Mouse (Mus musculus) liver, embryonic 11.5 days (tissue): Measurements from ENCODE around the gene Dhx37. TPM values are rescaled to one million over a fixed set of nuclear protein-coding genes. Genes with fewer than 3 reads are reported as not detected.
A peak's percentile ranks its signal among the peaks of the same experiment; 100 is the strongest.

ENCODE experiments used
- ATAC-seq: fragments of 200-750 bp; cut with Nextera tagmentation; replicated peaks from 2 replicates; pipeline ENCODE4 v1.8.0; 2017; ENCODE audit warnings: moderate number of reproducible peaks, mild to moderate bottlenecking, moderate TSS enrichment, moderate library complexity; ENCODE audit not compliant: low FRiP score
- DNase-seq: peaks from one replicate; pipeline ENCODE4 v3.0.0-alpha.2; 2017; ENCODE audit warnings: low spot score
- H3K27ac ChIP-seq: fragments of 300-500 bp; sonication (generic); 2 replicates; pipeline ENCODE4 v1.5.1; 2014; ENCODE audit warnings: mild to moderate bottlenecking, low read depth, low read length, control low read depth
- H3K27me3 ChIP-seq: fragments of 300-500 bp; sonication (generic); replicated peaks from 2 replicates; pipeline ENCODE4 v1.6.1; 2014; ENCODE audit warnings: low read length, mixed read lengths; ENCODE audit not compliant: control insufficient read depth, insufficient read depth
- H3K36me3 ChIP-seq: fragments of 300-500 bp; sonication (generic); 2 replicates; pipeline ENCODE4 v1.6.1; 2014; ENCODE audit warnings: mild to moderate bottlenecking, low read length, moderate library complexity, mixed read lengths; ENCODE audit not compliant: control insufficient read depth, insufficient read depth
- H3K4me1 ChIP-seq: fragments of 300-500 bp; sonication (generic); replicated peaks from 2 replicates; pipeline ENCODE4 v1.6.1; 2014; ENCODE audit warnings: low read length, mixed read lengths; ENCODE audit not compliant: control insufficient read depth, insufficient read depth
- H3K4me2 ChIP-seq: fragments of 300-500 bp; sonication (generic); 2 replicates; pipeline ENCODE4 v1.6.1; 2014; ENCODE audit warnings: mild to moderate bottlenecking, control low read depth, moderate library complexity
- H3K4me3 ChIP-seq: fragments of 300-500 bp; sonication (generic); 2 replicates; pipeline ENCODE4 v1.5.1; 2014; ENCODE audit warnings: low read depth, low read length, control low read depth
- H3K9ac ChIP-seq: fragments of 300-500 bp; sonication (generic); 2 replicates; pipeline ENCODE4 v1.6.1; 2014; ENCODE audit warnings: low read depth, low read length, control low read depth
- H3K9me3 ChIP-seq: fragments of 300-500 bp; sonication (generic); 2 replicates; pipeline ENCODE4 v1.6.1; 2016; ENCODE audit warnings: low read length, inconsistent platforms, mixed read lengths; ENCODE audit not compliant: control insufficient read depth
- WGBS: fragments of 180-500 bp; shearing (Covaris S2); extraction: QIAGEN DNeasy Blood & Tissue Kit; methylation state at CpG from one replicate; pipeline ENCODE4 v1.1.7; 2014; 5-methylcytosine and 5-hydroxymethylcytosine counted together
- polyA plus RNA-seq: library from polyadenylated mRNA; unstranded; fragments of >200 nt; fragmentation: Nextera tagmentation; extraction: Ambion mirVana; gene quantifications from 2 replicates; pipeline ENCODE4 v1.2.1, GENCODE M21; 2014

The Dhx37 gene
- polyA plus RNA-seq, 1 experiment from 2014 or later: 18.5 TPM

DNA sequence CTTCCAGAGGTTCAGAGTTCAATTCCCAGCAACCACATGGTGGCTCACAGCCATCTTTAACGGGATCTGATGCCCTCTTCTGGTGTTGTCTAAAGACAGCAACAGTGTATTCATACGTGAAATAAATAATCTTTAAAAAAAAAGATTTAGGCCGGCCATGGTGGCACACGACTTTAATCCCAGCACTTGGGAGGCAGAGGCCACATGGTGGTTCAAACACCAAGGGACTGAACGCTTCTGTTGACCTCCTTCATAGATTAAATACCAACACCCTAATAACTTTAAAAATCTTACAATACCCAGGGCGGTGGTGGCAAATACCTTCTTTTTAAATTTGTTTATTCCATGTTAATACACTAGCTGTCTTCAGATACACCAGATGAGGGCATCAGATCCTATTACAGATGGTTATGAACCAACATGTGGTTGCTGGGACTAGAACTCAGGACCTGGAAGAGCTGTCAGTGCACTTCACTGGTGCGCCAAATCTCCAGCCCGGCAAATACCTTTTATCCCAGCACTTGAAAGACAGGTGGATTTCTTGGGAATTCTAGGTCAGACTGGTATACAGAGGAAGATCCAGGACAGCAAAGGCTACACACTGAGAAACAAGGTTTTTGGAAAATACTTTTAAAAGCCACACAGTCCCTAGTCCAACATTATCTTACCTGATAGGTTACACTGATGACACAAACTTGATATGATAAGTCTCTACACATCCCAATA is 48.5 kb downstream of the Dhx37 start:
- no peaks in the 10 kb centered on the region for H3K27me3 ChIP-seq
- H3K9me3 ChIP-seq: no peaks in the 10 kb centered on the region
- H3K4me3 ChIP-seq: no peak overlapping the region
- H3K27ac ChIP-seq: no peak overlapping the region
- peaks cover 12% of the 10 kb centered on the region for H3K36me3 ChIP-seq
- 78% methylated on average over 8 of the region's 8 CpGs for WGBS
- no peak overlapping the region for H3K9ac ChIP-seq
- DNase-seq: no peak
- peaks cover 9% of the 10 kb centered on the region for H3K4me1 ChIP-seq
- no peak overlapping the region for H3K4me2 ChIP-seq
- ATAC-seq: no peak

DNA sequence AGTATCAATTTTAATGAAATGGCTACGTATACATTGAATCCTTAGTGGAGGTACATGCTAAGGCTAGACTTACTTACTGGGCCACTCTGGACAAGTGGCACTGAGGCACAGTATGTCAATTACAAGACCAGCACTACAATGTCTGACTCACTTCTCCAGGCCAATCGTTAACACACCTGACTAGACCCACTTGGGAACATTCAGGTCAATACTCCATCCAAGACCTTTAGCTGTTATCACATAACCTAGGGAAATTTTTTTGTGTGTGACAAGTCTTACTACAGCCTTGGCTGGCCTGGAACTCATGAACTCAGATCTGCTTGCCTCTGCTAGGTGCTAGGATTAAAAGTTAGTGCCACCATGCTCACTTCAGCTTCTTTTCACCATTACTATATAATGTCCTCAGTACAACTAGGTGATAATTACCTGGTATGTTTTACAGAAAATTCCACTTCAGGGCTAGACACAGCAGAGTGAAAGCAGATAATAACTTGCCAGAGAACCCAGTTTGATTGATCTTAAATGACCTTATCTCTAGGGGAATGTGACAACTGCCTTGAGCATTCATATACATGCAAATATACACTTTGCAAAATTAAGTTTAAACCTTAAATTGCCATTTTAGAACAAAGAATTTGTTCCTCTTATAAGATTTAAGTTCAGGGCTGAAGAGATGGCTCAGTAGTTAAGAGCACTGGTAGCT is 49.3 kb downstream of the Dhx37 start:
- Histone ChIP-seq H3K9ac (no peak overlapping the region), H3K27ac (no peak overlapping the region), H3K27me3 (no peaks in the 10 kb centered on the region), H3K9me3 (no peaks in the 10 kb centered on the region), H3K36me3 (peaks cover 12% of the 10 kb centered on the region), H3K4me2 (no peak overlapping the region), H3K4me3 (no peak overlapping the region), H3K4me1 (peaks cover 7% of the 10 kb centered on the region)
- 88% methylated on average over 2 of the region's 2 CpGs for WGBS
- DNase-seq: no peak
- ATAC-seq: no peak

DNA sequence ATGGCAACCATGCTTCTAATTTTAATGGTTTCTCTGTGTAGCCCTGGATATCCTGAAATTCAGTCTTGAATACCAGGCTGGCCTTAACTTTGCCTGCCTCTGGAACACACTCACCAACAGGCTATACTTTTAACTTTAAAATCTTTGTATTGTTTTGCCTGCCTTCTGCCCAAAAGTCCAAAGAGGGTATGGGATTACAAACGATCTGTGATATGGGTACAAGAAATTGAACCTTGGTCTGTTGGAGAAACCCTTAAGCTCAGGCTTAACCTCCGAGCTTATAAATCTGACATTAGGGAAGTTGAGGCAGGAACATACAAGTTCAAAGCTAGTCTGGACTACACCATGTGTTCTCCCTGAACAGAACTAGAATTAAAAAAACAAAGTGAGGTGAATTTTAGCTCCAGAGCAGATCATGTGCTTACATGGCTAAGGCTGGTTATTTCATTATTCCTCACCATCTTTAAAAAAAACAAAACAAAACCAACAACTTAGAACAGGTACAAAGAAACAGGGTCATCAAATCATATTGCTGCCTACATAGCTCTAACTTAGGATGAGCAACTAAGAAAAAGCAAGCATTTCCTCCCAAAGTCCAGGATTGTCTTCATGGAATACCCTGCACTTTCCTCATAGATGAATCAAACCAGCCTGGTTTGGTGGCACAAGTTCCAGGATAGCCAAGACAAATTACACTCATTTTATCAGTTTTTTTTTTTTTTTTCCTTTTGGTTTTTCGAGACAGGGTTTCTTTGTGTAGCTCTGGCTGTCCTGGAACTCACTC is 50.1 kb downstream of the Dhx37 start:
- 73% methylated on average over 3 of the region's 3 CpGs for WGBS
- H3K4me3 ChIP-seq: no peak overlapping the region
- ATAC-seq (no peak), DNase-seq (no peak)
- H3K27ac ChIP-seq: no peak overlapping the region
- no peaks in the 10 kb centered on the region for H3K9me3 ChIP-seq
- peaks cover 7% of the 10 kb centered on the region for H3K4me1 ChIP-seq
- H3K36me3 ChIP-seq: peaks cover 12% of the 10 kb centered on the region
- no peak overlapping the region for H3K4me2 ChIP-seq
- H3K27me3 ChIP-seq: no peaks in the 10 kb centered on the region
- H3K9ac ChIP-seq: no peak overlapping the region

DNA sequence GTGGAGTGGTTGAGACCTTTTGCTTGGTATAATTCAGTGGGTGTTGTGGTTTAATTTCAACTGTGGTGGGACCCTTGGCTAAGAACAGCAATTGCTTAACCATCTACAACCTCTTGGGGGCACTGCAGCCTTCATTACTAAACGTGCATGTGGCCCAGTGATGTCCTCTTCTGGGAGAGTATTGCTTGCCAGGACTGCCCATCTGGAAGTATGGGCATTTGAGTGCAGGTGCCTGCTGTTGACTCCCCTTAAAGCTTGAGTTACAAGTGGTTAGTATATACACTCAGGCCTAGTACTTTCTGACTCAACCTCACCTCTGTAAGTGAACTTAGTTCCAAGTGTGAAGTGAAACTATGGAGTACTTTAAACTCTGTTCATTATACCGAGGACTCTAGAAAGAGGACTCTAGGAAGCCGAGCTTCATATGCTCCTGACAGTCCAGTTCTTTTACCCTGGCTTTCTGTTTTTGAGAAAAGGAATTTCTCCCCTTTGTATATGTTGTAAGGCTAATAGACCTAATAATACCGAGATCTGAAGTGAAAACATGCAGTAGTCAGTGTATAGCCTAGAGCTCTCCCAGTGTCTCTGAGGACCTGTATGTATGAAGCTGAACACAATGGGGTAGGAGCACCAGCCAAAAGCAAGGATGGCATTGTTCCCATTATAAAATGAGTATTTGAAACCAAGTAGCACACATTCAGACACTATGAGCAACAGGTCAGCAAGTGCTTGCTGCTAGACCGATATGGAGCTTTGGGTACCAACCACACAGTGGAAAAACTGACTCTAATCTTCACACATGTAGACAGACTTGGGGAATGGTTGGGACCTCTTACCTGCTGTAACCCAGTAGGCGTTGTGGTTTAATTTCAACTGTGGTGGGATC is 51.0 kb downstream of the Dhx37 start:
- H3K27ac ChIP-seq: no peak overlapping the region
- DNase-seq: no peak
- 46% methylated on average over 6 of the region's 6 CpGs for WGBS

DNA sequence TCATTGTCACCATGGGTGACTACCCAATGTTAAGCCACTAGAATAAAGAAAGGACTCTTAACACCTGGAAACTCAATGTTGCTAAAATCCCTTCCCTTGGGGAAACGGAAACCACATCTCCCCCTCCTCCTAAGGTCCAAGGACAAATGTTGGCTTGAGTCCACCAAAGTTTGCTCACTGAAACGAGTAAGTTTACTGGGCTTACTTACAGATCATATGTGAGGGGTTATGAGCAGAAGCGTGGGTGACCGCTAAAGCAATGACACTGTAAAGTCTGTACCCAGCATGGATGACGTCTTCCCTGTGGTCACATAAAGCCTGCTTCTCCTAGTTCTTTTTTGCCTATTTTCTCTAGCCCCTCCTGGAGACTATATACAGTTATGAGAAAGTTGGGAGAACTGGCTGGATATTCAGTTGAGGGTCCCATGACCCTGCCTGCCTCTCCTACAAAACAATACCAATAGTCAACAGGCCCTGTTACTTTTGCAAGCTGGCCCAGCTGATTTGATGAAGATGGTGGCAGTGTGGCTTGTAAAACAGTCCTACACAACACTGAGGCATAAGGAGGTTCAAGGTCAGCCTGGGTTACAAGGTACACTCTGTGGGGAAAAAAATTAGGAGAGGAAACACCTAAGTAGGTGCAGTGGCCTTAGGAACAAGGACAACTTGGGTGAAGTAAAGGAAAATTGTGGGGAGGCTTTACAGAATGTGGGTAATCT is 51.8 kb downstream of the Dhx37 start:
- no peaks in the 10 kb centered on the region for H3K4me1 ChIP-seq

More for the DNA sequence above, 51.0 kb downstream of the Dhx37 start:
- ATAC-seq: peak; percentile 62
- Histone ChIP-seq H3K9me3 (no peaks in the 10 kb centered on the region), H3K27me3 (no peaks in the 10 kb centered on the region), H3K36me3 (peaks cover 6% of the 10 kb centered on the region), H3K4me1 (no peaks in the 10 kb centered on the region), H3K4me3 (no peak overlapping the region), H3K4me2 (no peak overlapping the region), H3K9ac (no peak overlapping the region)

DNA sequence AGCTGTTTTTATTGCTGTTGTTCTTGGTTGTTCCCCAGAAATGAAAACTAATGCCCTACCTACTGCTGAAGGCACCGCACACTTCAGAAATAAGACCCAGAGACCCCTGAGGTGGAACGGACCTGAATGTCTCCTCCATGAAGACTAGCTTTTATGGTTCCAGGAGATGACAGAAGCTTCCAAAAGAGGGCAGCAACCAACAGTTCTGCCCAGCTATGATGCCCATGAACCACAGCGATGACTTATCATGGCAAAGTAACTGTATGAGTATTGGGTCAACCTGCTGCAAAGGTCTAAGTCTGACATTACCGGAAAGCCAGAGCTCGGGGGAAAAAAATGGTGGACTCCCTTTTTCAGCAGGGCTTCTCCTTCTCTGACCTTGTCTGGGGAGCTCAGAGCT is 55.0 kb downstream of the Dhx37 start:
- DNase-seq (no peak), ATAC-seq (no peak)
- H3K4me3 ChIP-seq: no peak overlapping the region
- WGBS: 79% methylated on average over 5 of the region's 5 CpGs
- H3K9me3 ChIP-seq: no peaks in the 10 kb centered on the region
- no peak overlapping the region for H3K27ac ChIP-seq
- H3K9ac ChIP-seq: no peak overlapping the region
- H3K27me3 ChIP-seq: no peaks in the 10 kb centered on the region
- H3K36me3 ChIP-seq: no peaks in the 10 kb centered on the region
- no peak overlapping the region for H3K4me2 ChIP-seq
- no peaks in the 10 kb centered on the region for H3K4me1 ChIP-seq

More for the DNA sequence above, 51.8 kb downstream of the Dhx37 start:
- Histone ChIP-seq H3K36me3 (peaks cover 6% of the 10 kb centered on the region), H3K9ac (no peak overlapping the region), H3K9me3 (no peaks in the 10 kb centered on the region), H3K4me3 (no peak overlapping the region), H3K27me3 (no peaks in the 10 kb centered on the region), H3K27ac (no peak overlapping the region), H3K4me2 (no peak overlapping the region)
- DNase-seq (no peak), ATAC-seq (peak; percentile 32; the same call in 1 of the 2 replicates)
- 76% methylated on average over 5 of the region's 5 CpGs for WGBS

DNA sequence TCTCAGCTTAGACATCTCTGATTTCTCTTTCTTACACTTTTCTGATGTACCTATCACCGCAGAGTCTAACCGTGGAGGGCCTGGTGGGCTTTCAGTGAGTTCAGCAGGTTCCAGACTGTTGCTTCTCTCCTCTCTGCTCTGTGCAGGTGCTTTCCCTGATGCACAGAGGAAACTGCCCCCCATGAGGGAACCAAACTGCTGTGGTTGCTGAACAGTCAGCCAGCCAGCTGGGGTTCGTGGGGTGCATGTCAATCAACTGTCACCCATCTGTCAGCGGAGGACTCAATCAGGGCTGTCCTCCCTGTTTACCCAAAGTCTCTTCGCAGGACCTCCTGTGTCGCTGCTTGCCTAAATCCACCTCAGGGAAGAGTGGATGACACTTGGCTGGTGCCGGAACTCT is 56.7 kb downstream of the Dhx37 start:
- no peak overlapping the region for H3K27ac ChIP-seq
- no peaks in the 10 kb centered on the region for H3K9me3 ChIP-seq
- 67% methylated on average over 7 of the region's 7 CpGs for WGBS
- H3K4me2 ChIP-seq: no peak overlapping the region
- H3K27me3 ChIP-seq: no peaks in the 10 kb centered on the region
- no peak overlapping the region for H3K9ac ChIP-seq
- H3K4me1 ChIP-seq: no peaks in the 10 kb centered on the region
- ATAC-seq (no peak), DNase-seq (no peak)
- no peaks in the 10 kb centered on the region for H3K36me3 ChIP-seq
- no peak overlapping the region for H3K4me3 ChIP-seq
